12 mouse cellular contexts compared by ENCODE assay signal in the genomic region with DNA sequence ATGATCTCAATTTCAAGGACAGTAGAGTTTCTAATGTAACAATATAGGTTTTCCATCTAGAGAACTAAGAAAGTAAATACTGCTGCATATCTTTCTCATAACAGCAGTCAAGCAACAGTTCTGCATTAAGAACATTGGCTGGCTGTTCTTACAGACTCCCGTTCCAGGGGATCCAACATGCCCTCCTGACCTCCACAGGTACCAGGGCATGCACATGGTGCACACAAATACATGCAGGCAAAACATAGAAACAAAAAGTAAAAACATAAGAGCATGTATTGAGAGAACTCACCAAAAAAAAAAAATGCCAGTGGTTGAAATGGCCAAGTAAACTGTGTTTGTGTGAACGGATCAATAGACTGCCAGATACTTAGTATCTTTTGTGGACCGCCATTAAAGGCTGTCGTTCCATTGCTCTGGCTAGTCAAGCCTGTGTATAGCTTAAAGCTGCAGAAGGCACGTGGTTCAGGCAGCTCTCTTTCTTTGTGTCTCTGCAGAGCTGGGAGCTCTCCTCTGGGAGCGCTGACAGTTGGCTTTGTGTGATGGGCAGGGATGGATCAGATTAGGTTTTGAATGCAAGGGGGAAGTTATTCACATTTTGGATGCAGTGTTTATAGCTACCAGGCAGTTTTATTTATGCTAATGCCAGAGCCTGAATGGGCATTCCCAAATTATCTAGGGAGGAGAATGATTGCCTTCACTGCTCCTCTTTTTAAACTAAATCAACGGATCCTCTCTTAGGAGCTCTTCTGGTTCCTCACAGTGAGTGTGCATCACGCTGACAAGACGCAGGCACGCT. TPM values are rescaled to one million over a fixed set of nuclear protein-coding genes. Genes with fewer than 3 reads are reported as not detected.
A peak's percentile ranks its signal among the peaks of the same experiment; 100 is the strongest.
DNase-seq lines count a peak whose midpoint lies in the region; ATAC-seq lines count a peak whose summit lies in the region.
"Had no signal": no experiment of that assay in that cellular context is flagged by ENCODE, and none has a peak within 500 bp of the region (broad histone marks: within the 10 kb centered on the region; RNA-seq: fewer than 3 reads in every experiment).

No protein-coding gene starts in this region.

- peak overlapping the region; percentile 40 for H3K4me2 ChIP-seq in heart, embryonic 11.5 days
- H3K4me2 ChIP-seq in forebrain, embryonic 13.5 days: peak overlapping the region; percentile 46
- H3K4me2 ChIP-seq in midbrain, embryonic 16.5 days (ENCODE audit: low read length): peak overlapping the region; percentile 46

- no peak for DNase-seq in heart, adult 8-10 months (ENCODE audit: low spot score)
- DNase-seq in R1 (ENCODE audit: low read depth, low spot score): peak; percentile 55
- no peak for DNase-seq in urinary bladder, postnatal 25 days (ENCODE audit: low spot score)
- DNase-seq in cerebellum, adult 11 months: no peak
- DNase-seq in cerebellum, adult 9-11 months: no peak
- DNase-seq: thymus, adult 2 months had no signal

- H3K4me1 ChIP-seq in heart, embryonic 11.5 days (ENCODE audit: control insufficient read depth, insufficient read depth, low read length): no peaks in the 10 kb centered on the region; the same call in 1 of the 2 replicates
- peaks cover 12% of the 10 kb centered on the region for H3K4me1 ChIP-seq in forebrain, embryonic 13.5 days
- peaks cover 9% of the 10 kb centered on the region for H3K4me1 ChIP-seq in midbrain, embryonic 16.5 days (ENCODE audit: control insufficient read depth, insufficient read depth, low read length)

- no peaks in the 10 kb centered on the region for H3K9me3 ChIP-seq in heart, embryonic 11.5 days (replicated peaks; ENCODE audit: control insufficient read depth, low read length)
- no peaks in the 10 kb centered on the region for H3K9me3 ChIP-seq in forebrain, embryonic 13.5 days (replicated peaks)
- no peaks in the 10 kb centered on the region for H3K9me3 ChIP-seq in midbrain, embryonic 16.5 days (replicated peaks; ENCODE audit: control insufficient read depth, low read length, poor library complexity, severe bottlenecking)

- H3K27me3 ChIP-seq in heart, embryonic 11.5 days (ENCODE audit: control insufficient read depth, insufficient read depth, low read length): no peaks in the 10 kb centered on the region
- H3K27me3 ChIP-seq in forebrain, embryonic 13.5 days: 0 out of 2 replicates have a peak, but pooled peaks cover under 1% of the 10 kb centered on the region
- no peaks in the 10 kb centered on the region for H3K27me3 ChIP-seq in midbrain, embryonic 16.5 days (ENCODE audit: control insufficient read depth, insufficient read depth, low read depth, low read length)

- no peaks in the 10 kb centered on the region for H3K36me3 ChIP-seq in heart, embryonic 11.5 days (ENCODE audit: control insufficient read depth, insufficient read depth, low read length)
- H3K36me3 ChIP-seq in forebrain, embryonic 13.5 days (ENCODE audit: poor library complexity, severe bottlenecking): no peaks in the 10 kb centered on the region
- no peaks in the 10 kb centered on the region for H3K36me3 ChIP-seq in midbrain, embryonic 16.5 days (ENCODE audit: control insufficient read depth, insufficient read depth, low read length)

- ATAC-seq in heart, embryonic 11.5 days (replicated peaks; ENCODE audit: insufficient number of reproducible peaks, low FRiP score, low TSS enrichment): no peak
- peak; percentile 99 for ATAC-seq in forebrain, embryonic 13.5 days
- peak; percentile 99 for ATAC-seq in midbrain, embryonic 16.5 days

- H3K9ac ChIP-seq in heart, embryonic 11.5 days (ENCODE audit: low read depth, low read length): no peak overlapping the region
- H3K9ac ChIP-seq in forebrain, embryonic 13.5 days: peak overlapping the region; percentile 27; the same call in 1 of the 2 replicates
- peak overlapping the region; percentile 39 for H3K9ac ChIP-seq in midbrain, embryonic 16.5 days (ENCODE audit: low read depth, low read length)

- no peak overlapping the region for H3K4me3 ChIP-seq in heart, embryonic 11.5 days (ENCODE audit: low read depth, low read length)
- peak overlapping the region; percentile 11; the same call in 1 of the 2 replicates for H3K4me3 ChIP-seq in forebrain, embryonic 13.5 days
- no peak overlapping the region for H3K4me3 ChIP-seq in midbrain, embryonic 16.5 days (ENCODE audit: low read depth, low read length)
- H3K4me3 ChIP-seq: erythroblast, embryonic 14.5 days; myocyte had no signal

- no peak overlapping the region for H3K27ac ChIP-seq in heart, embryonic 11.5 days (ENCODE audit: low read depth, low read length)
- peak overlapping the region; percentile 81 for H3K27ac ChIP-seq in forebrain, embryonic 13.5 days
- peak overlapping the region; percentile 87 for H3K27ac ChIP-seq in midbrain, embryonic 16.5 days (ENCODE audit: low read length)

- 38% methylated on average over 10 of the region's 10 CpGs for WGBS in heart, embryonic 11.5 days (ENCODE audit: insufficient replicate concordance)
- 3% methylated on average over 10 of the region's 10 CpGs for WGBS in forebrain, embryonic 13.5 days
- 5% methylated on average over 10 of the region's 10 CpGs for WGBS in midbrain, embryonic 16.5 days

RNA-seq across cellular contexts. Expression of a gene that starts 15.8 kb away (rescaled TPM):
- 88.0 and 89.4 TPM in 2 replicates for polyA plus RNA-seq in heart, embryonic 11.5 days (2014; fragmentation: Nextera tagmentation; extraction: Ambion mirVana)
- 10 to 100 TPM; 56.5 to 60.9 (median 59.3) TPM for total RNA-seq in heart, adult 8-10 months (2022)
- 54.5 and 61.0 TPM in 2 replicates for polyA plus RNA-seq in forebrain, embryonic 13.5 days (2015; fragmentation: Nextera tagmentation; extraction: Ambion mirVana)
- 55.9 and 63.1 TPM in 2 replicates for polyA plus RNA-seq in midbrain, embryonic 16.5 days (2015; fragmentation: Nextera tagmentation; extraction: Ambion mirVana)

RNA-seq across cellular contexts. Expression of a gene that starts 15.8 kb away (rescaled TPM):
- 0.32 and 0.64 TPM in 2 replicates for polyA plus RNA-seq in heart, embryonic 11.5 days (2014; fragmentation: Nextera tagmentation; extraction: Ambion mirVana)
- total RNA-seq in heart, adult 8-10 months (2022): not detected
- not detected in 2 replicates for polyA plus RNA-seq in forebrain, embryonic 13.5 days (2015; fragmentation: Nextera tagmentation; extraction: Ambion mirVana)
- 0.19 and 0.30 TPM in 2 replicates for polyA plus RNA-seq in midbrain, embryonic 16.5 days (2015; fragmentation: Nextera tagmentation; extraction: Ambion mirVana)
- polyA plus RNA-seq: erythroblast, embryonic 14.5 days had no signal

RNA-seq across cellular contexts. Expression of a gene that starts 40.5 kb away (rescaled TPM):
- polyA plus RNA-seq in heart, embryonic 11.5 days (2014; fragmentation: Nextera tagmentation; extraction: Ambion mirVana): 335 and 357 TPM in 2 replicates
- 100 to 1,000 TPM; 544 to 568 (median 560) TPM for total RNA-seq in heart, adult 8-10 months (2022)
- polyA plus RNA-seq in forebrain, embryonic 13.5 days (2015; fragmentation: Nextera tagmentation; extraction: Ambion mirVana): 468 and 476 TPM in 2 replicates
- polyA plus RNA-seq in midbrain, embryonic 16.5 days (2015; fragmentation: Nextera tagmentation; extraction: Ambion mirVana): 358 and 410 TPM in 2 replicates

RNA-seq across cellular contexts. Expression of a gene that starts 43.8 kb away (rescaled TPM):
- polyA plus RNA-seq in heart, embryonic 11.5 days (2014; fragmentation: Nextera tagmentation; extraction: Ambion mirVana): not detected in 2 replicates
- total RNA-seq in heart, adult 8-10 months (2022): not detected
- polyA plus RNA-seq in forebrain, embryonic 13.5 days (2015; fragmentation: Nextera tagmentation; extraction: Ambion mirVana): not detected in 2 replicates
- polyA plus RNA-seq in midbrain, embryonic 16.5 days (2015; fragmentation: Nextera tagmentation; extraction: Ambion mirVana): not detected in 2 replicates
- polyA plus RNA-seq: erythroblast, embryonic 14.5 days; limb, embryonic 14.5 days; thymus, adult 2 months had no signal
